Mouse (Mus musculus): ENCODE data around the gene Xlr4c. TPM values are rescaled to one million over a fixed set of nuclear protein-coding genes. Genes with fewer than 3 reads are reported as not detected.
"Not testable (repeated sequence)": the region's sequence is repeated elsewhere in the genome, so short reads cannot be mapped to it uniquely, and the experiment has no call there.

Gene Xlr4c
- 1 to 10 TPM in 1 of 2 experiments, not detected in 1; 1.7 TPM for total RNA-seq (2021)
- long read RNA-seq, experiment 1, result 0 reads
- long read RNA-seq, experiment 2, result 0 reads

DNA sequence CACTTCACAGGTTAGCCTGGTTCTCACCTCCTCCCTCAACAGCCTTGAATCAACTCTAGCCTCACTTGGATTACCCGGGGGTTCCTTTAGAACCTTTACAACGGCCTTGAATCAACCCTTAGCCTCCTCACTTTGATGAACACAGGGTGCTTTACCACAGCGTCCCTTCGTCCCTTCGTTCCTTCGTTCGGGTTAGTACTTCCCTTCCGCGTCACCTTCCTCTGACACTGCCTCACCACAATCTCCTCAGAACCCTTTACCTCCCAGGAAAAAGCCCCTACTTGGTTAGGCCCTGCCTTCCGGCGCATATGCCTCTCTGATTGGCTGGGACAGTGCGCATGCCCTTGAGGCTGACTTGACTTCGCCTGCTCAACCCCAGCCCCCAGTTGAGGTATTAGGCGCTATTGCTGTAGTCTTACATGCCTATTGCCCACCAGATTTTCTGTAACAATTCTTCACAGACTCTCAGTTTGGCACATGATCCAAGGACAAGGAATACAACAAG lies at the start of gene Xlr4c:
Gene Xlr4c (minus strand): TSS at position 310 of the 505 bp plus-strand sequence.
- DNase-seq (ENCODE audit: low spot score in 2 of 2), result not testable (repeated sequence)

DNA sequence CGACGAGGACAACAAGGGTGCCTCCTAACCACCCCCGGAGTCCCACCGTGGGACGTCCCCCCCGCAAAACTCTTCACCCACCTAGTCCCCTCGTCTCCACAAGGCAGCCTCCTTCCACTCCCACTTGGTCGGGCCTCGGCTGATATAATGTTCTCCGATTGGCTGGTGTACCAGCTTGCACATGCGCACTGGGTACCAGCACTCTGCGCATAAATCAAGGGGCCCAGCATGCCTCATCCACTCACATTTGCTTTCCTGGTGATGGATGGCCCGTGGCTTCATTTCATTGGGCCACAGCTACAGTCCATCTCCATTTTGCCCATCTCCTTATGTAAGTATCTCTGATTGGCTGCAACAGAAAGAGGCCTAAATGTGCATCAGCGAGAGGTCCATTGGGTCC lies 22.3 kb upstream of the Xlr4c start, which contains the start of gene Xlr3c:
Gene Xlr3c (minus strand): TSS at position 121 of the 400 bp plus-strand sequence.
- DNase-seq (ENCODE audit: low spot score in 2 of 2), result not testable (repeated sequence)

DNA sequence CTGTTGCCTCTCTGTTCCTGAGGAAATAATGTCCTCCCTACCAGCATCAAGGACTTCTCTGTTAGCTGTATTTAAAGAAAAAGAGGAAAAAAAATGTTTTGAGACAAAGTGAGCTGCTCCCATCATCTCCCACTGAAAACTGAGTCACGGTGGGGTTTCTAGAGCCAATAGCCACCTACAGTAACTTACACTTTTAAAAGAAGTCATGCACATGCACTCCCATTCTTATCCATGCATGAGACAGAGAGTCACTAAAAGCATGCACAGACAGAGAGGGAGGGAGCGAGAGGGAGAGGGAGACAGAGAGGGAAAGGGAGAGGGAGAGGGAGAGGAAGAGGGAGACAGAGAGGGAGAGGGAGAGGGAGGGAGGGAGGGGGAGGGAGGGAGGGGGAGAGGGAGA lies 19.5 kb upstream of the Xlr4c start:
- DNase-seq (ENCODE audit: low spot score in 2 of 2), result not testable (repeated sequence)

DNA sequence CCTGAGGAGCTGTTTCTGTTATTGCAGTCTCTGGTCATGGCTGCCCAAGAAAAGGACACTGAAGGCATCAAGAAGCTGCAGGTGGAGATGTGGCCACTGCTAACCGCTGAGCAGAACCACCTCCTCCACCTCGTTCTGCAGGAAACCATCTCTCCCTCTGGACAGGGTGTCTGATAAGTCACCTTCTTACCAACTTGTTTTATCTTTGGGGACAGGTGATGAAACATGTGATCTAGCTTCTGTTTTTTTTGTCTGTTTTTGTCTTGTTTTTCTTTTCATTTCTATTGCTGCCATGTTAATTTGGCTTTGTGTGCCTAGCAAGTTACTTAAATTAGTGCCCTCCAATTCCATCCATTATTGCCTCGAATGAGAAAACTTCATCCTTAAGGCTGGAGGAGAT lies 13.6 kb downstream of the Xlr4c start:
- DNase-seq (ENCODE audit: low spot score in 2 of 2), result no peak

DNA sequence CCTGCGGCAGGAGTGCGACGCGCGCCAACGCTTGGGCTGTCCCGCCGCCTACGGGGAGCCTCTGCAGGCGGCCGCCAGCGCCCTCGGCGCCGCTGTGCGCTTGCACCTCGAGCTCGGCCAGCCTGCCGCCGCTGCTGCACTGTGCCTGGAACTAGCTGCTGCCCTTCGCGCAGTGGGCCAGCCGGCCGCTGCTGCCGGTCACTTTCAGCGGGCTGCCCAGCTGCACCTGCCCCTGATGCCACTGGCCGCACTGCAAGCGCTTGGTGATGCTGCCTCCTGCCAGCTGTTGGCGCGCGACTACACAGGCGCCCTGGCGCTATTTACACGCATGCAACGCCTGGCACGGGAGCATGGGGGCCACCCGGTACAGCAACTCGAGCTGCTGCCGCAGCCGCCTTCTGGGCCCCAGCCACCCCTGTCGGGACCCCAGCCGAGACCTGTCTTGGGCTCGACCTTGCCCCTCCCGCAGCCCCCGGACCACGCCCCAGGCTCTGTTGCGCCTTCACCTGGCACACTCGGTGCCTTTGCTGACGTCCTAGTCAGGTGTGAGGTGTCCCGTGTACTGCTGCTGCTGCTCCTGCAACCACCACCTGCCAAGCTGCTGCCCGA lies 14.2 kb downstream of the Xlr4c start:
- DNase-seq (ENCODE audit: low spot score in 2 of 2), result no peak

DNA sequence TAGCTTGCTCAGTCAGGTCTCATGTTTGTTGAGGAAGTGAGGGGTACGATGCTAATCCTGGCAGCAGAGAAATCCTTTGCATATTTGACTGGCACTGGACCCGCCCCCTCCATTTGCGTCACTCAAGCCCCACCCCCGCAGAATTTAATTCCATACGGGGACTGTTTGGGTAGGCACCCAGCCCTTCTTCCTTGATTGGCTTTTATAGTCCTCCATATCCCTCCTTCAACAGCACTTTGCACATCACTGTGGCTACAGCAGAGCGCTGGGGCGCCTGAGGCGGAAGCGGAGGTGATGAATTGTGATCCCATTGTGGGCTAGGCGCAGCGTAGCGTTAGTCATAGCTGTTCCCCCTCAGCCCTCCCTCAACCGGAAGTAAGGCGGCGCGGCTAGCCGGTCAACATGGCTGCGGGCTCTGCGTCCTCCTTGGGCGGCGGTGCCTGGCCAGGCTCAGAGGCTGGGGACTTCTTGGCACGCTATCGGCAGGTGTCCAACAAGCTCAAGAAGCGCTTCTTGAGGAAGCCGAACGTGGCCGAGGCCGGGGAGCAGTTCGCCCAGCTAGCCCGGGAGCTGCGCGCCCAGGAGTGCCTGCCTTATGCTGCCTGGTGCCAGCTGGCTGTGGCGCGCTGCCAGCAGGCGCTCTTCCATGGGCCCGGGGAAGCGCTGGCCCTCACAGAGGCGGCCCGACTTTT lies 14.9 kb downstream of the Xlr4c start, which contains the start of gene F8a:
Gene F8a (plus strand): TSS at position 378 of the 692 bp plus-strand sequence.
- peak; percentile 66 to 83 for DNase-seq (ENCODE audit: low spot score in 2 of 2)

DNA sequence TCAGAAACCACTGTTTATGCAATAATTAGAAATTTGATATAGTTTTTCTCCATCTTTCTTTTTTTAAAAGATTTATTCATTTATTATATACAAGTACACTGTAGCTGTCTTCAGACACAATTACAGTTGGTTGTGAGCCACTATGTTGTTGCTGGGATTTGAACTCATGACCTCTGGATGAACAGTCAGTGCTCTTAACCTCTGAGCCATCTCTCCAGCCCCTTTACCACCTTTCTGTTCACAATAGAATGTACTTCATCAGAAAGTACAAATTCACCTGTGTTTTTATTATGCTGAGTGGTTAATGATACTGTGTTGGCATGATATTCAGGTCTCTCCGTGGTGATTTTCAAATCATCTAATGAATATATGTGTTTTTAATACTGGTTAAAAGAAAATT lies 17.6 kb downstream of the Xlr4c start:
- no peak for DNase-seq (ENCODE audit: low spot score in 2 of 2)

DNA sequence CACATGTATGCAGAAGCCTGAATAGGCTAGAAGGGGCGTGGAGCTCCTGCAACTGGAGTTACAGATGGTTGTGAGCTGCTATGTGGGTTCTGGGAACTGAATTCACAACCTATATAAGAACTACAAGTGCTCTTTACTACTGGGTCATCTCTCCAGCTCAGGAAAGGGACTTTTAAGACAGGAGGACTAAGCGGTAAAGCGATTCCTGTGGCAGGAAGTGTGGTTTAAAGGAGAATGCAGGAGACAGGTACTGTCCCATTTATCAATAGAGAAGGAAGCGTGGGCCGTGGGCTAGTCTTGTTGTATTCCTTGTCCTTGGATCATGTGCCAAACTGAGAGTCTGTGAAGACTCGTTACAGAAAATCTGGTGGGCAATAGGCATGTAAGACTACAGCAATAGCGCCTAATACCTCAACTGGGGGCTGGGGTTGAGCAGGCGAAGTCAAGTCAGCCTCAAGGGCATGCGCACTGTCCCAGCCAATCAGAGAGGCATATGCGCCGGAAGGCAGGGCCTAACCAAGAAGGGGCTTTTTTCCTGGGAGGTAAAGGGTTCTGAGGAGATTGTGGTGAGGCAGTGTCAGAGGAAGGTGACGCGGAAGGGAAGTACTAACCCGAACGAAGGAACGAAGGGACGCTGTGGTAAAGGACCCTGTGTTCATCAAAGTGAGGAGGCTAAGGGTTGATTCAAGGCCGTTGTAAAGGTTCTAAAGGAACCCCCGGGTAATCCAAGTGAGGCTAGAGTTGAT lies 28.9 kb downstream of the Xlr4c start, which contains the start of gene Xlr4b:
Gene Xlr4b (plus strand): TSS at position 515 of the 746 bp plus-strand sequence.
- DNase-seq (ENCODE audit: low spot score in 2 of 2), result not testable (repeated sequence)

DNA sequence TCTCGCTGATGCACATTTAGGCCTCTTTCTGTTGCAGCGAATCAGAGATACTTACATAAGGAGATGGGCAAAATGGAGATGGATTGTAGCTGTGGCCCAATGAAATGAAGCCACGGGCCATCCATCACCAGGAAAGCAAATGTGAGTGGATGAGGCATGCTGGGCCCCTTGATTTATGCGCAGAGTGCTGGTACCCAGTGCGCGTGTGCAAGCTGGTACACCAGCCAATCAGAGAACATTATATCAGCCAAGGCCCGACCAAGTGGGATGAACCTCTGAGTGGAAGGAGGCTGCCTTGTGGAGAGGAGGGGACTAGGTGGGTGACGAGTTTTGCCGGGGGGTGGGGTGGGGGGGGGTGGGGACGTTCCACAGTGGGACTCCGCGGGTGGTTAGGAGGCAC lies 51.0 kb downstream of the Xlr4c start, which contains the start of gene Xlr3b:
Gene Xlr3b (plus strand): TSS at position 274 of the 400 bp plus-strand sequence.
- peak in 1 of 2 experiments; percentile 3 for DNase-seq (ENCODE audit: low spot score in 2 of 2)

Other genes starting within 250 kb of the Xlr4c start
- under 1 TPM; 0.52 to 0.62 TPM for gene Pnma5, start 206.0 kb downstream of the Xlr4c start, total RNA-seq (2021)
- 10 to 100 TPM; 18.8 to 28.4 TPM for gene Pnma3, start 178.3 kb downstream of the Xlr4c start, total RNA-seq (2021)
- gene Xlr4a, start 160.7 kb downstream of the Xlr4c start, total RNA-seq (2021), result 1 to 10 TPM in 1 of 2 experiments, not detected in 1; 1.2 TPM
- 1 to 10 TPM in 1 of 2 experiments, not detected in 1; 4.9 TPM for gene Xlr3a, start 146.0 kb downstream of the Xlr4c start, total RNA-seq (2021)
- 1 to 10 TPM; 1.9 to 5.2 TPM for gene Gm14685, start 126.1 kb downstream of the Xlr4c start, total RNA-seq (2021)
- not detected for gene Xlr5b, start 94.3 kb downstream of the Xlr4c start, total RNA-seq (2021)
- gene DXBay18, start 93.7 kb downstream of the Xlr4c start, total RNA-seq (2021), result 1 to 10 TPM in 1 of 2 experiments, not detected in 1; 1.9 TPM
- not detected for gene Spin2d, start 66.1 kb downstream of the Xlr4c start, total RNA-seq (2021)
- 10 to 100 TPM in 1 of 2 experiments, 1 to 10 TPM in 1; 1.4 to 14.4 TPM for gene Xlr3b, start 50.9 kb downstream of the Xlr4c start, total RNA-seq (2021)
- gene Xlr4b, start 28.8 kb downstream of the Xlr4c start, total RNA-seq (2021), result 1 to 10 TPM in 1 of 2 experiments, not detected in 1; 1.6 TPM
- gene F8a, start 14.8 kb downstream of the Xlr4c start, total RNA-seq (2021), result 10 to 100 TPM; 16.3 to 16.7 TPM
- gene Xlr3c, start 22.3 kb upstream of the Xlr4c start, total RNA-seq (2021), result not detected
- not detected for gene Xlr5a, start 49.8 kb upstream of the Xlr4c start, total RNA-seq (2021)
- gene Xlr5c, start 49.8 kb upstream of the Xlr4c start, total RNA-seq (2021), result not detected
- not detected for gene Gm45015, start 93.7 kb upstream of the Xlr4c start, total RNA-seq (2021)
- 10 to 100 TPM; 11.1 to 11.7 TPM for gene Zfp275, start 99.5 kb upstream of the Xlr4c start, total RNA-seq (2021)
- not detected for gene Gm18336, start 155.6 kb upstream of the Xlr4c start, total RNA-seq (2021)
- 1 to 10 TPM; 2.1 to 3.0 TPM for gene Zfp92, start 168.0 kb upstream of the Xlr4c start, total RNA-seq (2021)
- gene Trex2, start 192.2 kb upstream of the Xlr4c start, total RNA-seq (2021), result not detected
- gene Haus7, start 215.9 kb upstream of the Xlr4c start, total RNA-seq (2021), result 10 to 100 TPM; 10.5 to 11.3 TPM
- 10 to 100 TPM; 26.1 to 34.2 TPM for gene Bgn, start 240.5 kb upstream of the Xlr4c start, total RNA-seq (2021)

Data from layer of hippocampus, postnatal 14 days (tissue).